Mouse (Mus musculus): Measurements from ENCODE around the gene Gm49396. TPM values are rescaled to one million over a fixed set of nuclear protein-coding genes. Genes with fewer than 3 reads are reported as not detected.

Gene Gm49396
- polyA plus RNA-seq, 2 experiments, result 0.99 to 1.4 TPM

DNA sequence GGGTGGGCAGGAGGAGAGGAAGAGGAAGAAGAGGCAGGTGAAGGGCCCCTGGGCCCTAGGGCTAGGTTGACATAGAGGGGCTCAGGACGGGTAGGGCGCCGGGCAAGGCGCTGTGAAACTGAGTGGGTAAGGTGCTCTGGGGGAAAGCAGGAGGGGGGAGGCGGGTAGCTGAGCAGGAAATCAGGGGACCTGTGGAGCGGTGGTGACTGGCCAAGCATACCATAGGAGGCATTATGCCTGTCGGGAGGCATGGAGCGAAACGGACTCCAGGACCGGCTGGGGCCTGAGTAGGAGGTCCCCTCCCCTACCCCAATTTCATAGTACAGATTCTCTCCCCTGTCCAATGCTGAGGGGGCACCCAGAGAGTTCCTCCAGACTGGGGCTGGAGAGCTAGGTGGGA is 40.3 kb upstream of the Gm49396 start:
- 78% methylated on average over 10 of the region's 10 CpGs for WGBS (ENCODE audit: insufficient replicate concordance)
- H3K27ac ChIP-seq, result no peak overlapping the region
- H3K4me2 ChIP-seq (ENCODE audit: low read depth), result no peak overlapping the region
- no peaks in the 10 kb centered on the region for H3K36me3 ChIP-seq (replicated peaks; ENCODE audit: control insufficient read depth, insufficient read depth, low read depth)
- ATAC-seq (ENCODE audit: insufficient read depth) (no peak), DNase-seq (ENCODE audit: low read depth in 3 of 3, low spot score in 3 of 3) (no peak)
- no peak overlapping the region for H3K4me3 ChIP-seq (ENCODE audit: insufficient read depth in 1 of 2, low read depth in 2 of 2, low read length in 2 of 2)
- no peaks in the 10 kb centered on the region for H3K4me1 ChIP-seq (replicated peaks; ENCODE audit: control insufficient read depth in 2 of 2, insufficient read depth in 2 of 2, low read length in 1 of 2)
- no peak overlapping the region for H3K9ac ChIP-seq (replicated peaks)
- no peaks in the 10 kb centered on the region for H3K9me3 ChIP-seq (ENCODE audit: control insufficient read depth, low read length)
- TF ChIP-seq CTCF (IDR thresholded peaks at IDR 0.05; ENCODE audit: low read depth) (no peak), EP300 (IDR thresholded peaks at IDR 0.05; ENCODE audit: low read depth) (no peak)
- H3K27me3 ChIP-seq (ENCODE audit: control insufficient read depth, insufficient read depth, low read length), result no peaks in the 10 kb centered on the region

DNA sequence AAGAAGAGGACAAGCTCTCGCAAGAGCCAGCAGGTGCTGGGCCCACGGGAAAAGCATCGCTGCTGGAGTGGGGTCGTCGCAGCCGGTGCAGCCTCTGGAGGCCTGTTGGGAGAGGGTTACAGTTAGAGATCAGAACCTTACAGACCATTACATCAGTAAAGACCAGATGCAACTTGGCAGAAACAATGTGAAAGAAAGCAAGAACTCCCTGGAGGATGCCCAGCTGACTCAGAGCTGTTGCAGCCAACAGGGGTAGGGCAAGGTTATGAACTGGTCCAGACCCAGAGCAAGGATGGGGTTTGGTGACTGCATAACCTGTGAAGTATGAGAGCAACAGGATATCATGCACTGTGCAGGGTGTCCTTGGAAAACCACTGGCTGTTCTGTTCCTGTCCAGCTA is 38.7 kb upstream of the Gm49396 start:
- H3K27ac ChIP-seq, result no peak overlapping the region
- H3K4me3 ChIP-seq (ENCODE audit: insufficient read depth in 1 of 2, low read depth in 2 of 2, low read length in 2 of 2), result no peak overlapping the region
- no peak for ATAC-seq (ENCODE audit: insufficient read depth)
- DNase-seq (ENCODE audit: low read depth in 3 of 3, low spot score in 3 of 3), result no peak
- H3K9ac ChIP-seq (replicated peaks), result no peak overlapping the region
- TF ChIP-seq CTCF (IDR thresholded peaks at IDR 0.05; ENCODE audit: low read depth) (no peak), EP300 (IDR thresholded peaks at IDR 0.05; ENCODE audit: low read depth) (no peak)
- H3K4me2 ChIP-seq (ENCODE audit: low read depth), result no peak overlapping the region
- H3K27me3 ChIP-seq (ENCODE audit: control insufficient read depth, insufficient read depth, low read length), result no peaks in the 10 kb centered on the region
- H3K9me3 ChIP-seq (ENCODE audit: control insufficient read depth, low read length), result no peaks in the 10 kb centered on the region
- WGBS (ENCODE audit: insufficient replicate concordance), result 74% methylated on average over 6 of the region's 6 CpGs
- no peaks in the 10 kb centered on the region for H3K4me1 ChIP-seq (replicated peaks; ENCODE audit: control insufficient read depth in 2 of 2, insufficient read depth in 2 of 2, low read length in 1 of 2)
- peaks cover 3% of the 10 kb centered on the region; the same call in 1 of the 2 replicates for H3K36me3 ChIP-seq (replicated peaks; ENCODE audit: control insufficient read depth, insufficient read depth, low read depth)

DNA sequence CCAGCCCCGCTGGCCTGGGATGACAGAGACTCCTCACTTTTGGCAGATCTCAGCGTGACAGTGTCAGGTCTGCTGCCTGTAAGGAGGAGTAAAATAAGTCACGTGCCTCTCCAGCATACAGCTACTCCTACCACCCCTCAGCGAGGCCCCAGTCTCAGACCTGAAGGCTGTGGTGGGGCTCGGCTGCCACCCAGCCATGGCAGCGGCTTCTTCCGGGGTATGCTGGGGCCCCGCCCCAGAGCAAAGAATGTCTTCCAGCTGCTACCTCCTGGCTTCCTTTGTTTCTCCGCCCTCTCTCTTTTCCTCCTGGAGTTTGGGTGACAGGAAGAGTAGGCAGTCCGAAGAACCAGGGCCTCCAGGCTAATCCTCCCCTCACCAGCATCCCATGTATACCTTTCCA is 37.2 kb upstream of the Gm49396 start:
- Histone ChIP-seq H3K9me3 (ENCODE audit: control insufficient read depth, low read length) (no peaks in the 10 kb centered on the region), H3K9ac (replicated peaks) (no peak overlapping the region), H3K36me3 (replicated peaks; ENCODE audit: control insufficient read depth, insufficient read depth, low read depth) (peaks cover 7% of the 10 kb centered on the region), H3K4me2 (ENCODE audit: low read depth) (no peak overlapping the region), H3K4me3 (ENCODE audit: insufficient read depth in 1 of 2, low read depth in 2 of 2, low read length in 2 of 2) (no peak overlapping the region), H3K4me1 (replicated peaks; ENCODE audit: control insufficient read depth in 2 of 2, insufficient read depth in 2 of 2, low read length in 1 of 2) (no peaks in the 10 kb centered on the region), H3K27me3 (ENCODE audit: control insufficient read depth, insufficient read depth, low read length) (no peaks in the 10 kb centered on the region), H3K27ac (no peak overlapping the region)
- no peak for DNase-seq (ENCODE audit: low read depth in 3 of 3, low spot score in 3 of 3)
- no peak for TF ChIP-seq EP300 (IDR thresholded peaks at IDR 0.05; ENCODE audit: low read depth)
- TF ChIP-seq CTCF (IDR thresholded peaks at IDR 0.05; ENCODE audit: low read depth), result no peak
- ATAC-seq (ENCODE audit: insufficient read depth), result no peak
- WGBS (ENCODE audit: insufficient replicate concordance), result 52% methylated on average over 10 of the region's 10 CpGs

DNA sequence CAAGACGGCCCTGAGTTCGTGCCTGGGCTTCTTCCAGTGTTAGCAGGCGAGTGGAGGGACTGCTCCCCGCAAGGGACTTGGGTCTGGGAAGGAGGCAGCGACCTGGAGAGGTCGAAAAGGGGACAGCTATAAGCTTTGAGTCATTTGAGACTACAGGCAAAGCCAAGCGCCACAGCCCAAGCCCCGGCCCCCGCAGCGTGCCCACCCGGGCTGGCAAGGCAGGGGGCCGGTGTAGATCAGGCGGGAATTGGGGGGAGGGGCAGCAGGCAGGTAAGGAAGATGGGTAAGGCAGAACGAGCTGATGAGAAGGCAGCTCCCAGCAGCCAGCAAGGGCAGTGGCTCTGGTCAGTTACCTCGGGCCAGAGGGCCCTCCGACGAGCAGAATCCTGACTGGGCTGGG is 36.7 kb upstream of the Gm49396 start:
- no peaks in the 10 kb centered on the region for H3K4me1 ChIP-seq (replicated peaks; ENCODE audit: control insufficient read depth in 2 of 2, insufficient read depth in 2 of 2, low read length in 1 of 2)
- H3K27me3 ChIP-seq (ENCODE audit: control insufficient read depth, insufficient read depth, low read length), result no peaks in the 10 kb centered on the region
- H3K27ac ChIP-seq, result no peak overlapping the region
- H3K9me3 ChIP-seq (ENCODE audit: control insufficient read depth, low read length), result no peaks in the 10 kb centered on the region
- DNase-seq (ENCODE audit: low read depth in 3 of 3, low spot score in 3 of 3) (no peak), ATAC-seq (ENCODE audit: insufficient read depth) (no peak)
- H3K4me3 ChIP-seq (ENCODE audit: insufficient read depth in 1 of 2, low read depth in 2 of 2, low read length in 2 of 2), result no peak overlapping the region
- TF ChIP-seq CTCF (IDR thresholded peaks at IDR 0.05; ENCODE audit: low read depth) (no peak), EP300 (IDR thresholded peaks at IDR 0.05; ENCODE audit: low read depth) (no peak)
- H3K9ac ChIP-seq (replicated peaks), result no peak overlapping the region
- H3K36me3 ChIP-seq (replicated peaks; ENCODE audit: control insufficient read depth, insufficient read depth, low read depth), result peaks cover 7% of the 10 kb centered on the region
- WGBS (ENCODE audit: insufficient replicate concordance), result 61% methylated on average over 17 of the region's 17 CpGs
- no peak overlapping the region for H3K4me2 ChIP-seq (ENCODE audit: low read depth)

DNA sequence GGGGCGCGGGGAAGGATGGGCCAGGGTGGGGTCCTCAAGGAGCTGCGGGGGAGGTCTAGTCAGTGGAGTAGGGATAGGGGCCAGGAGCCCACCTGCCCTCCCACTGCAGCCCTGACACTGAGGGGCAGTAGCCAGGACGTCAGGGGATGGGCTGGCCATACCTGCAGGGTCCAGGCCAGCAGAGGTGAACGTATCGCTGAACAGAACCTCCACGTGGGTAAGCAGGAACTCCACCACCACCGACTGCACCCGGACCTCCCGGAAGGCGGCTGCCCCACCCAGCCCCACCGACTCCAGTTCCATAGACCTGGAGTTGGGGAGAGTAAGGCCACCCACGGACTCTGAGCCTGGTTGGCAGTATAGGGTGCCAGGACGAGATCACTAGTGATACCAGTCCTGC is 36.2 kb upstream of the Gm49396 start:
- H3K4me2 ChIP-seq (ENCODE audit: low read depth), result no peak overlapping the region
- no peak overlapping the region for H3K4me3 ChIP-seq (ENCODE audit: insufficient read depth in 1 of 2, low read depth in 2 of 2, low read length in 2 of 2)
- no peak overlapping the region for H3K9ac ChIP-seq (replicated peaks)
- no peak overlapping the region for H3K27ac ChIP-seq
- H3K4me1 ChIP-seq (replicated peaks; ENCODE audit: control insufficient read depth in 2 of 2, insufficient read depth in 2 of 2, low read length in 1 of 2), result no peaks in the 10 kb centered on the region
- ATAC-seq (ENCODE audit: insufficient read depth), result no peak
- peaks cover 7% of the 10 kb centered on the region for H3K36me3 ChIP-seq (replicated peaks; ENCODE audit: control insufficient read depth, insufficient read depth, low read depth)
- no peaks in the 10 kb centered on the region for H3K9me3 ChIP-seq (ENCODE audit: control insufficient read depth, low read length)
- DNase-seq (ENCODE audit: low read depth in 3 of 3, low spot score in 3 of 3), result no peak
- TF ChIP-seq CTCF (IDR thresholded peaks at IDR 0.05; ENCODE audit: low read depth) (no peak), EP300 (IDR thresholded peaks at IDR 0.05; ENCODE audit: low read depth) (no peak)
- 74% methylated on average over 14 of the region's 14 CpGs for WGBS (ENCODE audit: insufficient replicate concordance)
- H3K27me3 ChIP-seq (ENCODE audit: control insufficient read depth, insufficient read depth, low read length), result no peaks in the 10 kb centered on the region
